Mouse (Mus musculus) limb, embryonic 11.5 days (tissue): ENCODE results near the gene Psd. TPM values are rescaled to one million over a fixed set of nuclear protein-coding genes. Genes with fewer than 3 reads are reported as not detected.

Source experiments
- ATAC-seq: fragments of 200-750 bp; cut with Nextera tagmentation; 2 replicates; pipeline ENCODE4 v1.8.0; 2017; ENCODE audit warnings: low read depth; ENCODE audit not compliant: insufficient number of reproducible peaks, low FRiP score, low TSS enrichment
- DNase-seq: peaks from one replicate; pipeline ENCODE4 v3.0.0-alpha.2; 2015; ENCODE audit warnings: low spot score
- H3K27ac ChIP-seq: fragments of 300-500 bp; sonication (generic); replicated peaks from 2 replicates; pipeline ENCODE4 v1.5.1; 2014; ENCODE audit warnings: low read depth, mild to moderate bottlenecking, low read length
- H3K27me3 ChIP-seq: fragments of 300-500 bp; sonication (generic); 2 replicates; pipeline ENCODE4 v1.6.1; 2014; ENCODE audit warnings: mild to moderate bottlenecking, low read length, mixed read lengths; ENCODE audit not compliant: control insufficient read depth, insufficient read depth
- H3K36me3 ChIP-seq: fragments of 300-500 bp; sonication (generic); 2 replicates; pipeline ENCODE4 v1.6.1; 2014; ENCODE audit warnings: mild to moderate bottlenecking, low read length, moderate library complexity, mixed read lengths; ENCODE audit not compliant: control insufficient read depth, insufficient read depth
- H3K4me1 ChIP-seq: fragments of 300-500 bp; sonication (generic); 2 replicates; pipeline ENCODE4 v1.6.1; 2014; ENCODE audit warnings: low read length, mixed read lengths; ENCODE audit not compliant: control insufficient read depth, insufficient read depth
- H3K4me2 ChIP-seq: fragments of 300-500 bp; sonication (generic); 2 replicates; pipeline ENCODE4 v1.6.1; 2014; ENCODE audit warnings: low read depth, mild to moderate bottlenecking, moderate library complexity; ENCODE audit not compliant: severe bottlenecking
- H3K4me3 ChIP-seq: fragments of 300-500 bp; sonication (generic); 2 replicates; pipeline ENCODE4 v1.5.1; 2014; ENCODE audit warnings: low read depth, low read length
- H3K9ac ChIP-seq: fragments of 300-500 bp; sonication (generic); 2 replicates; pipeline ENCODE4 v1.6.1; 2014; ENCODE audit warnings: mild to moderate bottlenecking, low read length
- H3K9me3 ChIP-seq: fragments of 300-500 bp; sonication (generic); 2 replicates; pipeline ENCODE4 v1.6.1; 2016; ENCODE audit warnings: low read length; ENCODE audit not compliant: control insufficient read depth
- WGBS: fragments of 180-500 bp; shearing (Covaris S2); extraction: QIAGEN DNeasy Blood & Tissue Kit; methylation state at CpG from one replicate; pipeline ENCODE4 v1.1.7; 2014; 5-methylcytosine and 5-hydroxymethylcytosine counted together
- polyA plus RNA-seq: library from polyadenylated mRNA; unstranded; fragments of >200 nt; fragmentation: Nextera tagmentation; extraction: Ambion mirVana; gene quantifications from 2 replicates; pipeline ENCODE4 v1.2.1, GENCODE M21; 2014

Gene Psd
- polyA plus RNA-seq, 1 experiment from 2014 or later: 1.7 TPM

- H3K4me1 ChIP-seq: no peaks in the 10 kb centered on the region
- WGBS: 97% methylated on average over 1 of the region's 1 CpGs
Observed at GRCm38 (mm10) chr19:46347146-46347545, 20.2 kb upstream of the Psd start.

GRCm38 (mm10) chr19:46344710-46345419, 17.9 kb upstream of the Psd start:
- ATAC-seq (no peak), DNase-seq (no peak)
- Histone ChIP-seq H3K4me1 (no peaks in the 10 kb centered on the region), H3K9me3 (no peaks in the 10 kb centered on the region), H3K36me3 (no peaks in the 10 kb centered on the region), H3K4me2 (no peak overlapping the region), H3K27me3 (peaks cover 6% of the 10 kb centered on the region; the same call in 1 of the 2 replicates), H3K4me3 (no peak overlapping the region), H3K27ac (no peak overlapping the region), H3K9ac (no peak overlapping the region)
- WGBS: 13% methylated on average over 7 of the region's 7 CpGs

More at GRCm38 (mm10) chr19:46347146-46347545, 20.2 kb upstream of the Psd start:
- H3K36me3 ChIP-seq: no peaks in the 10 kb centered on the region
- H3K9me3 ChIP-seq: no peaks in the 10 kb centered on the region
- no peak overlapping the region for H3K27ac ChIP-seq
- DNase-seq (no peak), ATAC-seq (no peak)
- H3K4me3 ChIP-seq: no peak overlapping the region
- H3K4me2 ChIP-seq: no peak overlapping the region
- H3K9ac ChIP-seq: no peak overlapping the region
- peaks cover 6% of the 10 kb centered on the region; the same call in 1 of the 2 replicates for H3K27me3 ChIP-seq

GRCm38 (mm10) chr19:46339287-46339971, 12.5 kb upstream of the Psd start:
- WGBS: 84% methylated on average over 7 of the region's 7 CpGs
- no peak overlapping the region for H3K27ac ChIP-seq
- no peak overlapping the region for H3K4me3 ChIP-seq
- H3K9ac ChIP-seq: peak overlapping the region; percentile 27; the same call in 1 of the 2 replicates
- no peaks in the 10 kb centered on the region; the same call in 1 of the 2 replicates for H3K27me3 ChIP-seq
- H3K9me3 ChIP-seq: no peaks in the 10 kb centered on the region
- H3K4me2 ChIP-seq: no peak overlapping the region; the same call in 1 of the 2 replicates
- peaks cover 7% of the 10 kb centered on the region; the same call in 1 of the 2 replicates for H3K4me1 ChIP-seq
- no peak for DNase-seq
- H3K36me3 ChIP-seq: no peaks in the 10 kb centered on the region
- no peak for ATAC-seq

GRCm38 (mm10) chr19:46338942-46339286, 12.0 kb upstream of the Psd start:
- Histone ChIP-seq H3K4me2 (no peak overlapping the region; the same call in 1 of the 2 replicates), H3K4me3 (no peak overlapping the region), H3K9me3 (no peaks in the 10 kb centered on the region), H3K4me1 (peaks cover 7% of the 10 kb centered on the region; the same call in 1 of the 2 replicates), H3K27ac (no peak overlapping the region), H3K27me3 (no peaks in the 10 kb centered on the region; the same call in 1 of the 2 replicates), H3K9ac (no peak overlapping the region), H3K36me3 (no peaks in the 10 kb centered on the region)
- no peak for DNase-seq
- ATAC-seq: no peak
- WGBS: 47% methylated on average over 6 of the region's 6 CpGs

GRCm38 (mm10) chr19:46338331-46338936, 11.5 kb upstream of the Psd start, which contains the start of gene Cuedc2:
Gene Cuedc2 (minus strand): TSS chr19:46338702.
- DNase-seq: peak; percentile 98
- Histone ChIP-seq H3K27ac (no peak within 1 kb of the TSS), H3K9ac (peak within 1 kb of the TSS; percentile 76), H3K4me2 (peak within 1 kb of the TSS; percentile 79), H3K36me3 (no peaks in the 10 kb centered on the region), H3K27me3 (no peaks in the 10 kb centered on the region; the same call in 1 of the 2 replicates), H3K9me3 (no peaks in the 10 kb centered on the region), H3K4me1 (peaks cover 7% of the 10 kb centered on the region; the same call in 1 of the 2 replicates), H3K4me3 (peak within 1 kb of the TSS; percentile 77)
- under 1% methylated on average over 31 of the region's 31 CpGs for WGBS
- peak; percentile 82 for ATAC-seq

GRCm38 (mm10) chr19:46337719-46338330, 10.9 kb upstream of the Psd start:
- H3K4me3 ChIP-seq: peak overlapping the region; percentile 77
- DNase-seq (no peak), ATAC-seq (peak; percentile 29; the same call in 1 of the 2 replicates)
- no peak overlapping the region for H3K27ac ChIP-seq
- peaks cover 7% of the 10 kb centered on the region; the same call in 1 of the 2 replicates for H3K4me1 ChIP-seq
- H3K9me3 ChIP-seq: no peaks in the 10 kb centered on the region
- H3K4me2 ChIP-seq: peak overlapping the region; percentile 79
- 46% methylated on average over 15 of the region's 15 CpGs for WGBS
- no peaks in the 10 kb centered on the region for H3K36me3 ChIP-seq
- peak overlapping the region; percentile 76 for H3K9ac ChIP-seq
- no peaks in the 10 kb centered on the region for H3K27me3 ChIP-seq

GRCm38 (mm10) chr19:46333906-46334305, 7.0 kb upstream of the Psd start:
- no peak overlapping the region for H3K27ac ChIP-seq
- WGBS: 92% methylated on average over 3 of the region's 3 CpGs
- peaks cover 8% of the 10 kb centered on the region for H3K27me3 ChIP-seq
- no peak overlapping the region for H3K4me3 ChIP-seq
- no peak overlapping the region for H3K4me2 ChIP-seq
- H3K4me1 ChIP-seq: peaks cover 16% of the 10 kb centered on the region; the same call in 1 of the 2 replicates
- DNase-seq (no peak), ATAC-seq (no peak)
- H3K36me3 ChIP-seq: peaks cover 2% of the 10 kb centered on the region; the same call in 1 of the 2 replicates
- H3K9me3 ChIP-seq: no peaks in the 10 kb centered on the region
- H3K9ac ChIP-seq: no peak overlapping the region
